Mouse (Mus musculus) naive thymus-derived CD4-positive, alpha-beta T cell, adult 5 months (primary cell): Measurements from ENCODE around the gene Cox7a1. TPM values are rescaled to one million over a fixed set of nuclear protein-coding genes. Genes with fewer than 3 reads are reported as not detected.

Source experiments
- polyA plus RNA-seq: library from polyadenylated mRNA; unstranded; fragments of 100-300 nt; shearing (Covaris generic); gene quantifications from one replicate; pipeline ENCODE4 v1.2.1, GENCODE M21; 2017

The Cox7a1 gene
- not detected for polyA plus RNA-seq

DNA sequence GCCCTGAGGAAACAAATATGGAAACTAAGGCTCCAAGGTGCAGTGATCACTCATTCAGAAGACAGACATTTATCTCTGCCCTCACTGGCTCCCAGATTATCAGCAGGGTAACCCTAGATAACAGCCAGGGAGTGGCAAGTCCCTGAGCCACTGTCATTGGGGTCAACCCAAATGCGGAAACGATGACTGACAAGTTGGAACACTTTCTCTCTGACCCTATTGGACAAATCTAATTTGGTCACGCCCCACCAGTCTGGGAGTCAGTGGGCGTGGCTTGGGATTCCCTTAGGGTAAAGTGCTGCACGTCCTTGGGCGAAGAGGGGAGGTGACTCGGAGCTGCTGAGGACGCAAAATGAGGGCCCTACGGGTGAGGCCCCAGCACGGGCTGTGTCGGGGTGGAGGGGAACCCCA, at the start of gene Cox7a1:
TSS of gene Cox7a1 (plus strand) at position 266 of the 411 bp plus-strand sequence.

DNA sequence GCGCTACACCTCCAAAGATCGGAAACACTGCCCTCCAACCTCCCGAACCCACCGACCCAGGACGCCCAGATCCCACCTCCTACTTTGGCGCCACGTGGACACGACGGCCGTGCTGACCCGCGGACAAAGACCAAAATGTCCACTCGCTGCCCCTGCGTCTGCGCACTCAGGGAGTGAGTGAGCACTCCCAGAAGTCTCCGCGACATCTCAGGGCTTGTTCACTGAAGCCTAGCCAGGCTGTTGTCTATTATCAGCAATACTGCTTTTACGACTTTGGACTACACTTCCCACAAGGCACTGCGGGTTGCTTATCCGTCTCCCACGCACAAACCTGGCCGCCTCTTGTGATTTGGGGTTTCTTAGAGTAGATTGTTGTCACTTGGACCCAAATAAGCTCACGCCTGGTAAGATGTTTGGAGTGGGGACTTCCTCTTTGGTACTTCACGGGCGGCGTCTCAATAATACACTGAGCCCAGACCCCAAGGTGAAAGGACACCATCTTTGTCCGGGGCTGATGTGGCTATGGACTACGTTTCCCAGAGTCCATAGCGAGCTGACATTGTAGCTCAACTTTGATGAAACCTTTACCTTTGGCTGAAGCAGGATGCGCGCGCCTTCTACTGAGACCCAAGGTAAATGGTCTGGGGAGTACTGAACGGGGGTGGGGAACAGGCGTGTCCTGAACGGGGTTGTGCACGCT, 14.2 kb upstream of the Cox7a1 start, which contains the start of gene Zfp146:
TSS of gene Zfp146 (minus strand) at position 168 of the 700 bp plus-strand sequence.

DNA sequence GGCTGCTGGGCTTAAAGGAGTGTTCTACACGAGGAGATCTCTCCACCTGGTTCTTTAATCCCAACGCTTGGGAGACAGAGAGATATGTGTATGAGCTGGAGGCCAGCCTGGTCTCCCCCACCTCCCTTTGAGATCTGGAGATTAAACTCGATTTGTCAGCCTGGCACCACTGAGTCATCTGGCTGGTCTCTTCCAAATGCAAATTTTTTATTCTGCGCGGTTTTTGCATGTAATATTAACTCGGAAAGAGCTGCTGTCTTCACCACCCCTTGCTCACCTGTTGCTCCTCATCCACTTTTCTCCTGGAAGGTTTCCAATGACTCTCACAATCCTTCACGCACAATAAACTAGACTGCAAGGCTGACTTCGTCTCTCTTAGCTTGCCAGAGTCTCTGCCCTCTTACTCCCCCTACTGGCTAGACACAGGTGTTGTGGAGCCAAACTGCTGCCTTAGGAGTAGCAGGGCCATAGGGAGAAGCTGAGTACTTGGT, 14.6 kb downstream of the Cox7a1 start, which contains the start of gene Capns1:
TSS of gene Capns1 (minus strand) at position 331 of the 491 bp plus-strand sequence.

DNA sequence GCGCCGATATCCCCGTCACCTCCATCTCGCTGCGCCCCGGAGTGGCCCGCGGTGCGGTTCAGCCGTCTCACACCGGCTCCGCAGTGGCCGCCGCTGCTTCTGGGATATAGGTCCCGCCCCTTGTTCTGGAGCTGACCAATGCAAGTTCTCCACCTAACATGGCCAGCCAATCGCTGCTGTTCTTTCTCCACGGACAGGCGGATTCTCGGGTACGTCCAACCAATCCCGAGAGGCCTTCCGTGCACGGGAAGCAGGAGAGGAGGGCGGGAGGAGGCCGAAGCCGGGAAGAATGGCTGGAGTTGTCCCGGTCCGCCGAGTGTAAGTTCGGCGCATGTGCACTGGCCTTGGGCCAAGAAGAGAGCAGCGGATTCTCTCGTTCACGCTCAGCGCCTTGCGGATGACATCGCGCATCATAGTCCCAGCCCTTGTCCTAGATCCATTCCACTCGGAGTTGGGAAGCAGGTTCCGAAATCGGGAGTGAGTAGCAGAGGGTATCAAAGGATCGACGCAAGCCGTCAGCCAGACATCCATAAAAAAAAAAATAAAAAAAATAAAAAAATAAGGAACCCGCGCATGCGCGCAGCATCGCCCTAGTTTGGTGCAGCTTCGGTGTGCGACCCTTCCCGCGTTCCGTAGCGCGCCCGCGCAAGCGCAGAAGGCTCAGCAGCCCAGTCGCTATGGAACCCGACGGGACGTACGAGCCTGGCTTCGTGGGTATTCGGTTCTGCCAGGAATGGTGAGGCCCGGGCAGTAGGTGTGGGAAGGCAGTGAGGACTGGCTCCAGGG, 47.9 kb downstream of the Cox7a1 start, which contains the start of the genes Polr2i and Tbcb:
TSS of gene Polr2i (plus strand) at position 280 of the 786 bp plus-strand sequence.
TSS of gene Tbcb (minus strand) at position 604 of the 786 bp plus-strand sequence.

DNA sequence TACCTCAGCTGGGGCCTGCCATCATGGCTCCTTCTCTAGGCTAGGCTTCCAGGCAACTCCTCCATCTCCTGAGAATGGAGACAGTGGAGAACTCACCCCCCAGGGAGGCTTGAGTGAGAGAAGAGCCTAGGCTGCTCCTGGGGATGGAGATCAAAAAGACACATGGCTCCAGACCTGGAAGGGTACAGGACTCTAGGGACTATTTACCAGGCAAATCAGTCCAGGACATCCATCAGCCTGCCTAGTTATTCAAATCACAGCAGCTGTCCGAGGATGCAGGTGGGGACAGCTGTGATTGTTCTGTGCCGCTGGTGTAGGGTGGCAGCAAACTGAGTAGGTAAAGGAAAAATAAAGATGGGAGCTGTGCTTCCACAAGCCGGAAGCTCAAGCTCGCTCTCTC, 51.7 kb downstream of the Cox7a1 start, which contains the start of gene Ovol3:
TSS of gene Ovol3 (minus strand) at position 101 of the 400 bp plus-strand sequence.

Other genes with a start within 250 kb of the Cox7a1 start
- gene Zfp74, start 230.1 kb upstream of the Cox7a1 start, polyA plus RNA-seq = 6.7 TPM
- gene Zfp568, start 200.2 kb upstream of the Cox7a1 start, polyA plus RNA-seq = 8.8 TPM
- 2.0 TPM for gene Zfp14, start 132.8 kb upstream of the Cox7a1 start, polyA plus RNA-seq
- 7.3 TPM for gene Zfp82, start 111.2 kb upstream of the Cox7a1 start, polyA plus RNA-seq
- not detected for gene Gm26920, start 93.7 kb upstream of the Cox7a1 start, polyA plus RNA-seq
- gene Zfp566, start 93.6 kb upstream of the Cox7a1 start, polyA plus RNA-seq = 7.2 TPM
- gene Zfp260, start 89.4 kb upstream of the Cox7a1 start, polyA plus RNA-seq = 54.9 TPM
- gene Zfp382, start 62.2 kb upstream of the Cox7a1 start, polyA plus RNA-seq = 9.6 TPM
- gene Zfp146, start 14.4 kb upstream of the Cox7a1 start, polyA plus RNA-seq = 49.7 TPM
- gene Capns1, start 14.7 kb downstream of the Cox7a1 start, polyA plus RNA-seq = 52.2 TPM
- gene Polr2i, start 47.8 kb downstream of the Cox7a1 start, polyA plus RNA-seq = 27.8 TPM
- gene Tbcb, start 48.1 kb downstream of the Cox7a1 start, polyA plus RNA-seq = 34.7 TPM
- gene Ovol3, start 51.6 kb downstream of the Cox7a1 start, polyA plus RNA-seq = not detected
- gene Thap8, start 96.0 kb downstream of the Cox7a1 start, polyA plus RNA-seq = 1.0 TPM
- 5.2 TPM for gene Wdr62, start 96.3 kb downstream of the Cox7a1 start, polyA plus RNA-seq
- not detected for gene Clip3, start 107.6 kb downstream of the Cox7a1 start, polyA plus RNA-seq
- 92.8 TPM for gene Alkbh6, start 124.6 kb downstream of the Cox7a1 start, polyA plus RNA-seq
- gene Syne4, start 130.7 kb downstream of the Cox7a1 start, polyA plus RNA-seq = 6.1 TPM
- gene E130208F15Rik, start 137.6 kb downstream of the Cox7a1 start, polyA plus RNA-seq = not detected
- 24.2 TPM for gene Sdhaf1, start 139.8 kb downstream of the Cox7a1 start, polyA plus RNA-seq
- not detected for gene Lrfn3, start 178.6 kb downstream of the Cox7a1 start, polyA plus RNA-seq
- gene Tyrobp, start 229.6 kb downstream of the Cox7a1 start, polyA plus RNA-seq = not detected
- gene Hcst, start 235.7 kb downstream of the Cox7a1 start, polyA plus RNA-seq = 367 TPM
- 181 TPM for gene Nfkbid, start 237.6 kb downstream of the Cox7a1 start, polyA plus RNA-seq